Mouse (Mus musculus): Measurements from ENCODE around the gene Pdgfb. TPM values are rescaled to one million over a fixed set of nuclear protein-coding genes. Genes with fewer than 3 reads are reported as not detected.

The Pdgfb gene
- total RNA-seq, 2 experiments from 2014 or later, result 49.2 to 56.2 TPM

DNA sequence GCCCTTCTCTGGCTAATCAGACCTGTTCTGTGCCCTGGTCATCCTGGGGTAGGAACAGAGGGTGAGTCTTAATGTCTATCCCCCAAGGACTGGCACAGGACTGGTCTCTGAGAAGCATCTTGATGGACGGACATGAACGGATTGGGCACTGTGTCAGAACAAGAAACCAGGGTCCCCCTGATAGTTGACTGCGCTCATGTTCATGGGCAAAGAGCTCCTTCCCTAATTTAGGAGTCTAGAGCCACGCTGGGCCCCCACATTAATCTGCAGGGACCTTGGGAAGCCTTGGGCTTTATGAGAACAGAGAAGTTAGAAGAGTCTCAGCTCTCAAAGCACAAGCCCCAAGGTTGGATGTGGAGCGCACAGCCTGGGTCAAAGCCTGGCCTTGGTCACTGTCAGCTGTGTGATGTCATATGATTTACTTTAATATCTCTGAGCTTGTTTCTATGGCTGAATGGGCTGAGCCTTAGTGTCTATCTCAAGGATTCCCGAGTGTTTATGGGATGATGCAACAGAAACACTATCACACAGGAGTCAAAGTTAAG, 20.6 kb upstream of the Pdgfb start:
- intact Hi-C loops (cut with DNase I), result no loop called here
- DNase-seq, result no peak

GRCm38 (mm10) chr15:80034913-80035312, 20.1 kb upstream of the Pdgfb start:
- no peak for DNase-seq
- intact Hi-C loops (cut with DNase I), result no loop called here

DNA sequence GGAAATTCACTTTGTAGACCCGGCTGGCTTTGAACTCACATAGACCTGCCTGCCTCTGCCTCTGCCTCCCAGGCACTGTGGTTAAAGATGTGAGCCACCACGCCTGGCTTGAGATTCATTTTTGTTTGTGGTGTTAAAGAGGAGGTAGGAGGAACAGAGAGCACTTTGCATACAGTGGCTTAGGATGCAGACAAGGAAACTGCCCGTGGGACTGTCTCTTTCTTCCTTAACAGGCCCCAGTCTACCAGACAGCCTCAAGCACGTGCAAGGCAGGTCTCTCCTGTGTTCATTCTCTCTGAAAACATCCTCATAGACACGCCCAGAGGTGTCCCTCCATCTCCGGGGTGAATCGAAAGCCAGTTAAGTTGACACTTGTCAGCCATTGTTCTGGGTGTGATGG, 19.6 kb upstream of the Pdgfb start:
- intact Hi-C loops (cut with DNase I), result no loop called here
- no peak for DNase-seq

GRCm38 (mm10) chr15:80031133-80031532, 16.4 kb upstream of the Pdgfb start:
- intact Hi-C loops (cut with DNase I), result no loop called here
- no peak for DNase-seq

GRCm38 (mm10) chr15:80030399-80030798, 15.6 kb upstream of the Pdgfb start:
- intact Hi-C loops (cut with DNase I), result no loop called here

DNA sequence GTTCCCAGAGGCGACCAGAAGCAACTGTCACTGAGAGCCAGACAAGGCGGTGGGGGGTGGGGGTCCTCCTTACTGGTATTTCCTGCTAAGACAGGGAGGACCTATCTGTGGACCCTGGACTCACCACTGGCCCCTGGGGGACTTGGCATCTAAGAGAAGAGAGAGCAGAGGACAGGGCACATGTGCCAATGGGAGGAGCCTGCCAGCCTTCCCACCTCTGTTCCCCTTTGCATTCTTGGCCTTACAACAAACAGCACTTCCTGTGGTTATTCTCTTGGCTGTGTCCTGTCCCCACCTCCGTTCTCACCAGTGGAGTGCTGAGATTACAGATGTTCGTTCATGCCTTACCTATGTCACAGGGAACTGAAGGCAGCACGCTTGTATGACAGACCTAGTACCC, 14.1 kb upstream of the Pdgfb start:
- intact Hi-C loops (cut with DNase I), result no loop called here
- no peak for DNase-seq

More at GRCm38 (mm10) chr15:80030399-80030798, 15.6 kb upstream of the Pdgfb start:
- DNase-seq, result no peak

GRCm38 (mm10) chr15:80026689-80027353, 12.0 kb upstream of the Pdgfb start:
- intact Hi-C loops (cut with DNase I), result no loop called here
- peak; percentile 46 to 49 for DNase-seq

- intact Hi-C loops (cut with DNase I), result no loop called here
- DNase-seq, result no peak
Measured at GRCm38 (mm10) chr15:80026061-80026460, 11.3 kb upstream of the Pdgfb start.

GRCm38 (mm10) chr15:80025615-80026014, 10.8 kb upstream of the Pdgfb start:
- DNase-seq, result peak in 1 of 2 experiments; percentile 57
- intact Hi-C loops (cut with DNase I), result no loop called here

- intact Hi-C loops (cut with DNase I), result no loop called here
- peak; percentile 65 to 67 for DNase-seq
Measured at GRCm38 (mm10) chr15:80024331-80025313, 9.8 kb upstream of the Pdgfb start.

DNA sequence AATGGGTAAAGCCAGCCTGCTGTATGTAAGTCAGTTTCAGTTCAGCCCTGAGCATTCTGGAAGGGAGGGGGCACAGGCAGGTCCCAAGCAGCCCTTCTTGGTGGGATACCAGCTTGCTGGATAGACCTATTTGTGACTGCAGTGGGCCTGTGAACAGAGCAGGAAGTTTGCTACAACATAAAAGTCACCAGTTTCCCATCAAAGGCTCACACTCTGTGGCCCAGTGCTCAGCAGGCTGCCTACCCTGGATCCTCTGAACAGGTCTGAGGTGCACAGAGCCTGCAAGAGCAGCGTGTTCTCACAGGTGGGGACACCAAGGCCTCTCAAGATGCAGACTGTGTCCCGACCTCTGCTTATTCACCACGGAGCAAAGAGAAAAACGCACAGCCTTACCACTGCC, 5.7 kb upstream of the Pdgfb start:
- intact Hi-C loops (cut with DNase I), result no loop called here
- DNase-seq, result no peak

DNA sequence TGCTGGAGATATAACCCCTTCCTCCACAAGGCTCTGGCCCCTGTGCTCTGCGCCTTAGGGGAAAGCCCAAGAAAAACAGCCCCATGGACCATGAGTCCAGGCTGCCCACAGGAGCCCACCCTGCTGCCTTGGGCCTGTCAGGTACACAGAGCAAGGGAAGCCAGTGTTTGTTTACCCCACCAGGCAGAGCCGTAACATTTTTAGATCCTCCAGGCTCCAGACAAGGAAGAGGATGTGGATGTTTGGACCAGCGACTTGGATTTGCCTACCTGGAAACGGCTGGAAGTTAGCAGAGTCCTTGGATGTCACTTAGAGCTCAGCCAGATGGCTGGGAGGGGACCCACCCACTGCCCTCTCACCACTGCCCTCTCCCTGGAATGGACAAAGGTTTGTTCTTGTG, 4.8 kb upstream of the Pdgfb start:
- no peak for DNase-seq
- intact Hi-C loops (cut with DNase I), result no loop called here

DNA sequence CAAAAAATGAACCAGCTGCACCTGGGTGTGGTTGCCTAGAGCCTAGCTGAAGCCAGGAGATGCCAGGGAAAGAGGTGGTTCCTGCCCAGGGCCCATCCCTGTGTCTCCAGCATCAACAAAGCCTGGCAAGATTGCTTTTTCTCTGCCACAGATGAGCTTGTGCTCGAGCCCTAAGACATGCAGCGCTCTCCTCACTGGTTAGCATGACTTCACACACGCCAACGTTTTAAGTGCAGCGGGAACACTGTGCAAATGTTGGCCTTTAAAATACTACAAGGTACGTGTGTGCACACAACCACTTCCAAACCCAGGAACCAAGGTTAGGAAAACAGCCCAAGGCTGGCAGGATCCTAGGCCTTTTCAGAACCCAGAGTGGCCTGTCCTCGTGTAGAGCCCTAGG, 4.4 kb upstream of the Pdgfb start:
- no peak for DNase-seq
- intact Hi-C loops (cut with DNase I), result no loop called here

DNA sequence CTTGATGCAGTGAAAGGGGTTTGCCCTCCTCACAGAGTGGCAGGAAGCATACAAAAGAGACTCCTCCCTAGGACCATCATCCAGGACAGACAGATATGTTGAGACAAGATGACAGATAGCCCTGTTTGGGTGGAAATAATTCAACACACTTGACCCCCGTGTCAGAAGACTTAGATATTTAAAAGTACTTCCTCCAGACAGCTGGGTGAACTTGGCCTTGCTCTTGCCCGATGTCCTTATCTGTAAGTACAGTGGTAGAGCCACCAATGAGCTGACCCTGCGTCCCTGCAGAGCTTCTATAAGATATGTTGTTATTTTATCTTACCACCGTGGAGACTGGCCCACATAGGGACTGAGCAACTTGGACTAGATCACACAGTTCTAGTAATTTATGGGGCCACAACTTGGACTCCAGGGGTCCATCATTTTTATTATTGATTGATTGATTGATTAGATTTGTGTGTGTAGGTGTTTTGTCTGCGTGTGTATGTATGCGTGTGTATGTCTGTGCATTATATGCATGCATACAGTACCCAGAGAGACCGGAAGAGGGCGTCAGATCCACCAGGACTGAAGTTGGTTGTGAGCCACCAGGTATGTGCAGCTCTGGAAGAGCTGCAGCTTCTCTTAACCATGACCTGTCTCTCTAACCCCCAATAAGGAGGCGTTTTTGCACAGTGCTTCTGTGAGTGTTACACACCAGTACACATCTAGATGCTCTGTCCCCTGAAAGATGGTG, 2.0 kb upstream of the Pdgfb start:
- intact Hi-C loops (cut with DNase I), result no loop called here
- DNase-seq, result no peak

- intact Hi-C loops (cut with DNase I), result loop anchor here (2.0 kb wide), 1 partner anchor 57 kb away; no protein-coding TSS in a partner anchor
- DNase-seq, result no peak
Measured at GRCm38 (mm10) chr15:80015211-80015952, 605 bp upstream of the Pdgfb start.

DNA sequence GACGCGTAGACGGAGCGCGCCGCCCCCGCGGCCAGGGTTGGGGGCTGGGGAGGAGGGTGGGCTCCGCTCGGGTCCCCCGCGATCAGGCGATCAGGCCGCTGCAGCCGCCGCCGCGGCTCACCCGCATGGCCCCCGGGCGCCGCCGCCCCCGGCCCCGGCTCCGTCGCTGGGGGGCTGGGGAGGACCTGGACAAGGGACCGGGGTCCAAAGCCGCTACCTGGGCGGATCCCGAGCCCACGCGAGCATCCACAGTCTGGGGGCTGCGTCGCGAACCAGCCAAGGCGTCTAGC, 801 bp downstream of the Pdgfb start:
- no peak for DNase-seq
- intact Hi-C loops (cut with DNase I), result loop anchor here (1.0 to 2.0 kb wide), 2 partner anchors 37 to 59 kb away; no protein-coding TSS in a partner anchor

- DNase-seq, result no peak
- intact Hi-C loops (cut with DNase I), result loop anchor here (1.0 to 2.0 kb wide), 2 partner anchors 38 to 59 kb away; no protein-coding TSS in a partner anchor
Measured at GRCm38 (mm10) chr15:80013256-80014030, 1.3 kb downstream of the Pdgfb start.

GRCm38 (mm10) chr15:80012527-80013201, 2.1 kb downstream of the Pdgfb start:
- intact Hi-C loops (cut with DNase I), result no loop called here

More at GRCm38 (mm10) chr15:80012527-80013201, 2.1 kb downstream of the Pdgfb start:
- DNase-seq, result peak; percentile 57 to 64
